Mouse (Mus musculus) urinary bladder, postnatal 36 days (tissue): Measurements from ENCODE around the gene Coro2a.
"Not testable (repeated sequence)": the region's sequence is repeated elsewhere in the genome, so short reads cannot be mapped to it uniquely, and the experiment has no call there.

Experiments used
- DNase-seq, 2 experiments: peaks; one replicate each; pipeline ENCODE4 v3.0.0; 2022; ENCODE audit warnings: low spot score in 2 of 2, mixed read lengths in 1 of 2

Gene Coro2a

GRCm38 (mm10) chr4:46613618-46614017, 11.6 kb upstream of the Coro2a start:
- DNase-seq = no peak

GRCm38 (mm10) chr4:46611181-46611580, 9.2 kb upstream of the Coro2a start:
- DNase-seq = peak; percentile 82 to 84

GRCm38 (mm10) chr4:46607601-46608000, 5.6 kb upstream of the Coro2a start:
- no peak for DNase-seq

GRCm38 (mm10) chr4:46605451-46605850, 3.4 kb upstream of the Coro2a start:
- DNase-seq = no peak

- no peak for DNase-seq
Measured at GRCm38 (mm10) chr4:46602704-46603103, 702 bp upstream of the Coro2a start.

- peak; percentile 38 to 44 for DNase-seq
Measured at GRCm38 (mm10) chr4:46601258-46601843, 651 bp downstream of the Coro2a start.

- DNase-seq = no peak
Measured at GRCm38 (mm10) chr4:46600473-46601257, 1.3 kb downstream of the Coro2a start.

- not testable (repeated sequence) for DNase-seq
Measured at GRCm38 (mm10) chr4:46599609-46600008, 2.4 kb downstream of the Coro2a start.

GRCm38 (mm10) chr4:46598981-46599380, 3.0 kb downstream of the Coro2a start:
- DNase-seq = no peak

- DNase-seq = no peak
Measured at GRCm38 (mm10) chr4:46598111-46598510, 3.9 kb downstream of the Coro2a start.

GRCm38 (mm10) chr4:46597286-46597961, 4.6 kb downstream of the Coro2a start:
- DNase-seq = peak in 1 of 2 experiments; percentile 41

- DNase-seq = no peak
Measured at GRCm38 (mm10) chr4:46596398-46596797, 5.6 kb downstream of the Coro2a start.

- DNase-seq = no peak
Measured at GRCm38 (mm10) chr4:46594131-46594530, 7.9 kb downstream of the Coro2a start.

- DNase-seq = no peak
Measured at GRCm38 (mm10) chr4:46593472-46593871, 8.5 kb downstream of the Coro2a start.

- DNase-seq = peak in 1 of 2 experiments; percentile 39
Measured at GRCm38 (mm10) chr4:46591833-46592520, 10.0 kb downstream of the Coro2a start.

- DNase-seq = no peak
Measured at GRCm38 (mm10) chr4:46590810-46591209, 11.2 kb downstream of the Coro2a start.

- no peak for DNase-seq
Measured at GRCm38 (mm10) chr4:46589946-46590684, 11.9 kb downstream of the Coro2a start.

GRCm38 (mm10) chr4:46589151-46589550, 12.9 kb downstream of the Coro2a start:
- no peak for DNase-seq

- no peak for DNase-seq
Measured at GRCm38 (mm10) chr4:46586473-46586872, 15.5 kb downstream of the Coro2a start.

- DNase-seq = no peak
Measured at GRCm38 (mm10) chr4:46585811-46586190, 16.2 kb downstream of the Coro2a start.

- DNase-seq = no peak
Measured at GRCm38 (mm10) chr4:46585041-46585810, 16.8 kb downstream of the Coro2a start.
